Mouse (Mus musculus): ENCODE data around the gene Olfr728. TPM values are rescaled to one million over a fixed set of nuclear protein-coding genes. Genes with fewer than 3 reads are reported as not detected.

Gene Olfr728
- total RNA-seq (2021) = not detected

DNA sequence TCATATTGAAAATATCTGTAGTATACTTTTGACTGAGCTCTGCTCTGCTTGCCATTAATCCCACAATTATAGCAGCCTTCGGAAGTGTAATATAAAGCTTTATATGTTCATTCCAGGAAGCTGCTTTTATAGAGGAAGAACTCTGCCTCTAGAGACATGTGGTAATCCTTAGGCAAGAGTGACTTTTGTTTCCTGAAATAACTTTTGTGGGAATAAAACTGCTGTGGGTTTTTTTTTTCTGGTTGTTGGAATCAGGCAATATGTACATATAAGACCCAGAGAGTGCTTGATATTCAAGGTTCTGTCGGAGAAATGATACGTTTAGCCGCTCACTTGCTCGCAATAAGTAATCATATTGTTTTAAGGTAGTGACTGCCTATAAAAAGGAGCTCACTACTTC, at the start of gene Olfr728:
Gene Olfr728, minus strand, starts transcription at position 101 of the 400 bp plus-strand sequence.
- DNase-seq (ENCODE audit: low spot score in 2 of 2) = no peak
- intact Hi-C loops (cut with DNase I) = no loop called here

DNA sequence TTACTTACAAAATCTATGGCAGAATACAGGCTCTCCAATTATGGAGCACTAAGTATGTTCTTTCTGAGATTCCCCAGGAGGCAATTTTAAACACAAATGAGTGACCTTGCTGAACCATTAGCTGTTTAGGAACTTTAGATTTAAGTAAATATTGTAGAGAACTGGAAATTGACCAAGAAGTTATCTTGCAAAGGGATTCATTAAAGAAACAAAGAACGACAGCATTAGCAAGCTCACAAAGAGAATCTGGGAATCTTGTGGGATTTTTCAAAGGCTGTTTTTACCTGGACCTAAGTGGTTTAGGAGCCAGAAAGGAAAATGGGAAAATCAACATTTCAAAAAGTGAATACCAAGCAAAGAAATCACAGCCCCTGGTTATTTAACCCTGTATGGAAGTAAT, 45.6 kb upstream of the Olfr728 start, which contains the start of gene Olfr730:
Gene Olfr730, minus strand, starts transcription at position 101 of the 400 bp plus-strand sequence.
- intact Hi-C loops (cut with DNase I) = no loop called here
- DNase-seq (ENCODE audit: low spot score in 2 of 2) = no peak

DNA sequence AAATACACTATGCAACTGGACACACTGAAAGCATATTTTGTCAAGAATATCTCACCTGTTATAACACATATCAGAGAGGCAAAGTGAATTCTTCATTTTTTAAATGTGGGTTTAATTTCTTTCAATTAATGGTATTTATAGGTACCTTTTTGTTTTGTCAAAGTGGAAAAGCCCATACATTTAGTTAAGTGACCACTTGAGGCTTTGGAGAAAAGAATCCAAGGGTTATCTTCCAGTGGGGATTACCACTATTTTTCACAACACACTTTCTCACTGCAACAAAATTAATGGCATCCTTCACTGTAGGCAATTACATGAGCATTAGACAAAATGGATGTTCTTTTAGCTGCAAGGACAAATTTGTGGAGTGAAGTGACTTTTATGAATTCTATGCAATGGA, 10.3 kb upstream of the Olfr728 start, which contains the start of gene Olfr729:
Gene Olfr729, minus strand, starts transcription at position 101 of the 400 bp plus-strand sequence.
- intact Hi-C loops (cut with DNase I) = no loop called here
- DNase-seq (ENCODE audit: low spot score in 2 of 2) = no peak

DNA sequence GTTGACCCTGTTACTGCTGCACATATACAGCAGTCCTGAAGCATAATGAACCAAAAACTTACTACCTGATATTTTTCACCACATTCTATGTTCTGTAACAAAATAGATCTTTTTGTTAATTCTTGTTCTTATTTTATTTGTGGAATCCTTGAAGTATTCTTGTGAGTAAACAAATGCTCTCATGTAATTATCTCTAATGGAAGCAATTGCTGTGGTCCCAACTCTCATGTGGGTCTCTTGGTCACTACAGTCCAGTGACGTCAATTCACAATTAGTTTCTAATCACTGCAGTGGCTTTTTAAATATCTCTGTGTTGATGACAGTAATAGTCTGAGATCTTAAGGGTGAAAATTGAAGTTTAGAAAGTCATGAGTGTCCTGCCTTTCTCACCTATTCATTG, 19.6 kb downstream of the Olfr728 start, which contains the start of gene Olfr727:
Gene Olfr727, plus strand, starts transcription at position 301 of the 400 bp plus-strand sequence.
- no peak for DNase-seq (ENCODE audit: low spot score in 2 of 2)
- intact Hi-C loops (cut with DNase I) = no loop called here

DNA sequence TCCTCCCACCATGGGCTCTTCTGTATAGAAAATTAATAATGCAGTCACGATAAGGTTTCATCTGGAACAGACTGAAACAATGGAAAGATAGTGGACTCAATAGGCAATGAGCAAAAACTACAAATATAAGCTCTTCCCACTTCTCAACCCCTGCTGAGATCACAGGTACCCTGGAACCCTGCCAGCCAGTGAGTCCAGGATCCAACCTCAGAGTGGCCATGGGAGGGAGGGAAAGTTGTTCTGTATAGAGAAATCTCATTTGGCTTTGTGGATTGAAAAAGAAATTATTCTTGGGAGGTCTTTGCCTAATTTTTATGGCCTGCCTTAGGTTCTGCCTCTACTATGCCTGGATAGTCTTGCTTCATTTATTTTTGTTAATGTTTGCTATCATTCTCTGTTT, 51.6 kb downstream of the Olfr728 start, which contains the start of gene Olfr726:
Gene Olfr726, minus strand, starts transcription at position 101 of the 400 bp plus-strand sequence.
- DNase-seq (ENCODE audit: low spot score in 2 of 2) = no peak
- intact Hi-C loops (cut with DNase I) = no loop called here

Other genes starting within 250 kb of the Olfr728 start
- not detected for gene Olfr722, start 240.7 kb downstream of the Olfr728 start, total RNA-seq (2021)
- gene Olfr723, start 210.9 kb downstream of the Olfr728 start, total RNA-seq (2021) = not detected
- gene Olfr724, start 179.4 kb downstream of the Olfr728 start, total RNA-seq (2021) = not detected
- not detected for gene Olfr725, start 102.3 kb downstream of the Olfr728 start, total RNA-seq (2021)
- gene Olfr726, start 51.7 kb downstream of the Olfr728 start, total RNA-seq (2021) = not detected
- gene Olfr727, start 19.5 kb downstream of the Olfr728 start, total RNA-seq (2021) = not detected
- gene Olfr729, start 10.2 kb upstream of the Olfr728 start, total RNA-seq (2021) = not detected
- gene Olfr730, start 45.5 kb upstream of the Olfr728 start, total RNA-seq (2021) = not detected
- gene Olfr731, start 99.2 kb upstream of the Olfr728 start, total RNA-seq (2021) = not detected
- not detected for gene Olfr732, start 141.5 kb upstream of the Olfr728 start, total RNA-seq (2021)
- gene Olfr733, start 158.8 kb upstream of the Olfr728 start, total RNA-seq (2021) = not detected
- gene Olfr734, start 184.1 kb upstream of the Olfr728 start, total RNA-seq (2021) = not detected
- gene Olfr735, start 206.2 kb upstream of the Olfr728 start, total RNA-seq (2021) = not detected
- not detected for gene Tlr11, start 215.2 kb upstream of the Olfr728 start, total RNA-seq (2021)
- gene Olfr736, start 238.5 kb upstream of the Olfr728 start, total RNA-seq (2021) = not detected

Measured in left cerebral cortex, postnatal 25 days (tissue).